Mouse (Mus musculus): Measurements from ENCODE around the gene Tpsg1. TPM values are rescaled to one million over a fixed set of nuclear protein-coding genes. Genes with fewer than 3 reads are reported as not detected.

The Tpsg1 gene
- polyA plus RNA-seq, 1 experiment from 2014 or later, result 16.6 TPM

Other genes with a start within 250 kb of the Tpsg1 start
- gene Ptx4, start 248.5 kb upstream of the Tpsg1 start, polyA plus RNA-seq (2015; fragmentation: Nextera tagmentation; extraction: Ambion mirVana), result 6.1 and 6.6 TPM in 2 replicates
- gene Clcn7, start 235.9 kb upstream of the Tpsg1 start, polyA plus RNA-seq (2015; fragmentation: Nextera tagmentation; extraction: Ambion mirVana), result 25.2 and 26.4 TPM in 2 replicates
- gene Ccdc154, start 206.8 kb upstream of the Tpsg1 start, polyA plus RNA-seq (2015; fragmentation: Nextera tagmentation; extraction: Ambion mirVana), result 0.08 TPM in 1 of 2 replicates, not detected in the other
- not detected in 2 replicates for gene Gm38655, start 193.8 kb upstream of the Tpsg1 start, polyA plus RNA-seq (2015; fragmentation: Nextera tagmentation; extraction: Ambion mirVana)
- 31.4 and 33.6 TPM in 2 replicates for gene BC003965, start 184.7 kb upstream of the Tpsg1 start, polyA plus RNA-seq (2015; fragmentation: Nextera tagmentation; extraction: Ambion mirVana)
- 9.1 and 9.9 TPM in 2 replicates for gene Unkl, start 180.9 kb upstream of the Tpsg1 start, polyA plus RNA-seq (2015; fragmentation: Nextera tagmentation; extraction: Ambion mirVana)
- gene Gnptg, start 129.1 kb upstream of the Tpsg1 start, polyA plus RNA-seq (2015; fragmentation: Nextera tagmentation; extraction: Ambion mirVana), result 34.9 and 41.6 TPM in 2 replicates
- 45.2 and 50.8 TPM in 2 replicates for gene Tsr3, start 129.1 kb upstream of the Tpsg1 start, polyA plus RNA-seq (2015; fragmentation: Nextera tagmentation; extraction: Ambion mirVana)
- gene Baiap3, start 112.9 kb upstream of the Tpsg1 start, polyA plus RNA-seq (2015; fragmentation: Nextera tagmentation; extraction: Ambion mirVana), result 0.46 and 0.61 TPM in 2 replicates
- gene Ube2i, start 94.7 kb upstream of the Tpsg1 start, polyA plus RNA-seq (2015; fragmentation: Nextera tagmentation; extraction: Ambion mirVana), result 513 and 522 TPM in 2 replicates
- 10.6 and 12.6 TPM in 2 replicates for gene Prss34, start 70.9 kb upstream of the Tpsg1 start, polyA plus RNA-seq (2015; fragmentation: Nextera tagmentation; extraction: Ambion mirVana)
- gene Prss28, start 60.6 kb upstream of the Tpsg1 start, polyA plus RNA-seq (2015; fragmentation: Nextera tagmentation; extraction: Ambion mirVana), result not detected in 2 replicates
- gene Prss29, start 50.6 kb upstream of the Tpsg1 start, polyA plus RNA-seq (2015; fragmentation: Nextera tagmentation; extraction: Ambion mirVana), result not detected in 2 replicates
- 5.0 and 5.3 TPM in 2 replicates for gene Tpsab1, start 23.7 kb upstream of the Tpsg1 start, polyA plus RNA-seq (2015; fragmentation: Nextera tagmentation; extraction: Ambion mirVana)
- 209 and 239 TPM in 2 replicates for gene Tpsb2, start 3.0 kb upstream of the Tpsg1 start, polyA plus RNA-seq (2015; fragmentation: Nextera tagmentation; extraction: Ambion mirVana)
- gene Cacna1h, start 64.5 kb downstream of the Tpsg1 start, polyA plus RNA-seq (2015; fragmentation: Nextera tagmentation; extraction: Ambion mirVana), result 3.8 and 4.8 TPM in 2 replicates
- gene Tekt4, start 85.3 kb downstream of the Tpsg1 start, polyA plus RNA-seq (2015; fragmentation: Nextera tagmentation; extraction: Ambion mirVana), result not detected in 2 replicates
- 0.08 TPM in 1 of 2 replicates, not detected in the other for gene Sstr5, start 128.0 kb downstream of the Tpsg1 start, polyA plus RNA-seq (2015; fragmentation: Nextera tagmentation; extraction: Ambion mirVana)
- gene Sox8, start 201.4 kb downstream of the Tpsg1 start, polyA plus RNA-seq (2015; fragmentation: Nextera tagmentation; extraction: Ambion mirVana), result 10.9 and 14.7 TPM in 2 replicates
- gene Lmf1, start 209.8 kb downstream of the Tpsg1 start, polyA plus RNA-seq (2015; fragmentation: Nextera tagmentation; extraction: Ambion mirVana), result 28.8 and 30.5 TPM in 2 replicates

All from limb, embryonic 15.5 days (tissue).